Mouse (Mus musculus): ENCODE results near the gene Pllp.

The Pllp gene

GRCm38 (mm10) chr8:94703972-94704668 is 8.0 kb upstream of the Pllp start:
- in situ Hi-C loops (cut with MboI, MseI), result loop anchor here (5.0 to 10.0 kb wide), 3 partner anchors 97 to 101 kb away; no protein-coding TSS in a partner anchor

- in situ Hi-C loops (cut with MboI, MseI), result loop anchor here (5.0 to 10.0 kb wide), 3 partner anchors 96 to 102 kb away; no protein-coding TSS in a partner anchor
Measured at GRCm38 (mm10) chr8:94702844-94703813, 7.1 kb upstream of the Pllp start.

- in situ Hi-C loops (cut with MboI, MseI), result loop anchor here (5.0 to 10.0 kb wide), 3 partner anchors 95 to 103 kb away; no protein-coding TSS in a partner anchor
Measured at GRCm38 (mm10) chr8:94702156-94702555, 6.1 kb upstream of the Pllp start.

- in situ Hi-C loops (cut with MboI, MseI), result loop anchor here (5.0 to 10.0 kb wide), 3 partner anchors 93 to 104 kb away; no protein-coding TSS in a partner anchor
Measured at GRCm38 (mm10) chr8:94700421-94700935, 4.4 kb upstream of the Pllp start.

- in situ Hi-C loops (cut with MboI, MseI), result loop anchor here in 1 of 2 experiments (10.0 kb wide), 1 partner anchor 365 kb away; no protein-coding TSS in a partner anchor
Measured at GRCm38 (mm10) chr8:94699366-94699765, 3.3 kb upstream of the Pllp start.

GRCm38 (mm10) chr8:94697956-94698355 is 1.9 kb upstream of the Pllp start:
- in situ Hi-C loops (cut with MboI, MseI), result loop anchor here in 1 of 2 experiments (10.0 kb wide), 1 partner anchor 363 kb away; no protein-coding TSS in a partner anchor

- in situ Hi-C loops (cut with MboI, MseI), result loop anchor here in 1 of 2 experiments (10.0 kb wide), 1 partner anchor 362 kb away; no protein-coding TSS in a partner anchor
Measured at GRCm38 (mm10) chr8:94696566-94696965, 488 bp upstream of the Pllp start.

- in situ Hi-C loops (cut with MboI, MseI), result loop anchor here in 1 of 2 experiments (10.0 kb wide), 1 partner anchor 361 kb away; no protein-coding TSS in a partner anchor
Measured at GRCm38 (mm10) chr8:94695341-94695993, 611 bp downstream of the Pllp start.

GRCm38 (mm10) chr8:94694701-94695100 is 1.4 kb downstream of the Pllp start:
- in situ Hi-C loops (cut with MboI, MseI), result loop anchor here in 1 of 2 experiments (10.0 kb wide), 1 partner anchor 360 kb away; no protein-coding TSS in a partner anchor

- in situ Hi-C loops (cut with MboI, MseI), result no loop called here
Measured at GRCm38 (mm10) chr8:94685953-94686352, 10.1 kb downstream of the Pllp start.

- in situ Hi-C loops (cut with MboI, MseI), result no loop called here
Measured at GRCm38 (mm10) chr8:94684287-94684686, 11.8 kb downstream of the Pllp start.

GRCm38 (mm10) chr8:94682732-94683524 is 13.2 kb downstream of the Pllp start:
- in situ Hi-C loops (cut with MboI, MseI), result no loop called here

GRCm38 (mm10) chr8:94680414-94680813 is 15.7 kb downstream of the Pllp start:
- in situ Hi-C loops (cut with MboI, MseI), result no loop called here

GRCm38 (mm10) chr8:94678582-94678981 is 17.5 kb downstream of the Pllp start:
- in situ Hi-C loops (cut with MboI, MseI), result no loop called here

GRCm38 (mm10) chr8:94675923-94676322 is 20.2 kb downstream of the Pllp start:
- in situ Hi-C loops (cut with MboI, MseI), result no loop called here

- in situ Hi-C loops (cut with MboI, MseI), result no loop called here
Measured at GRCm38 (mm10) chr8:94674384-94674783, 21.7 kb downstream of the Pllp start.

GRCm38 (mm10) chr8:94666456-94667308 is 29.4 kb downstream of the Pllp start, which contains the start of gene Arl2bp:
Gene Arl2bp (plus strand): TSS chr8:94666600.
- in situ Hi-C loops (cut with MboI, MseI), result no loop called here

- in situ Hi-C loops (cut with MboI, MseI), result no loop called here
Measured at GRCm38 (mm10) chr8:94664722-94665121, 31.4 kb downstream of the Pllp start.

GRCm38 (mm10) chr8:94660418-94660817 is 35.7 kb downstream of the Pllp start:
- in situ Hi-C loops (cut with MboI, MseI), result no loop called here
